Mouse (Mus musculus): ENCODE measurements at regions not wholly inside any gene's neighbourhood (a gene's known extent, or its start where the extent isn't known, plus 50 kb on each side); places are given as distances from the start of the nearest gene placed in this dataset.

- H3K79me2 ChIP-seq (ENCODE audit: control insufficient read depth, insufficient read depth): no peaks in the 10 kb centered on the region
- no peak for TF ChIP-seq MAX (IDR thresholded peaks at IDR 0.05; ENCODE audit: low read depth)
- TF ChIP-seq TCF3 (IDR thresholded peaks at IDR 0.05; ENCODE audit: insufficient read length, low read depth): no peak
- peak; percentile 53 for TF ChIP-seq USF1 (IDR thresholded peaks at IDR 0.05; ENCODE audit: low read depth)
- no peak for TF ChIP-seq POLR2A (IDR thresholded peaks at IDR 0.05; ENCODE audit: insufficient read length, low read depth)
- no peak overlapping the region for H3K4me3 ChIP-seq
- H3K36me3 ChIP-seq (ENCODE audit: control insufficient read depth, insufficient read depth): no peaks in the 10 kb centered on the region
- H3K27me3 ChIP-seq (ENCODE audit: control insufficient read depth, insufficient read depth, insufficient read length): peaks cover 48% of the 10 kb centered on the region
- no peak overlapping the region for H3K4me2 ChIP-seq (ENCODE audit: low read depth)
- H3ac ChIP-seq (ENCODE audit: control insufficient read depth, insufficient read length): no peak overlapping the region
Observed at GRCm38 (mm10) chr9:47354866-47355265, 175.1 kb upstream of the Cadm1 start.

DNA sequence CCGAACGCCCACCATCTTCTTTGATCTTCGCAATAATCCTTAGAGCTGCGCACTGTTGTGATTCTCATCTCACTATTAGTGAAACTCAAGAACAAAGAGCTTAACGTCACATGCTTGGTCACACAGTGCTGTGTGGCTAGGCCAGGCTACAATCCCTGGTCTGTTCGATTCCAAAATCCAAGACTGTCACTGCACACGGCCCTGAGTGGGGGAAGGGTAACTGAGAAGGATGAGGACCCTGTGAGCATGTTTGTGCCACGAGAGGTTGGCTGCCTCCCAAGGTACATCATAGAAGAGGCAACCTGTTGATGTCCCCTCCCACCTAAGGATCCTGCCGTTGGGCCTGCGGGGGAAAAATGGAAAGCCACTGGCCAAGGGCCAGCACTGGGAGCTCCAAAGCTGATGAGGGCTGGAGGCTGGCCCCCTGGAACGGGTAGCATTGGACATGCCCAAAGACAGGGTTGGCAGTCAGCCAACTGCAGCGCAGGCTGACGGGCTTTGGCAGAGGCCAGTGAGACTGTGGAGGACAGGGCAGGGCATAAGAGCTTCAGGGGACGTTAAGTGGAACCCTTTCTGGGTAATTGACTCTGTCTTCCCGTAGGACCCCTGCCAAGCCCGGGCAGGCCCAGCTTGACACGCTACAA is 172.1 kb upstream of the Cadm1 start:
- no peak for TF ChIP-seq REST (IDR thresholded peaks at IDR 0.05; ENCODE audit: insufficient read depth, insufficient read length)
- TF ChIP-seq SRF (IDR thresholded peaks at IDR 0.05; ENCODE audit: control insufficient read depth, insufficient read length, low read depth): no peak
- no peak for TF ChIP-seq MAX (IDR thresholded peaks at IDR 0.05; ENCODE audit: low read depth)
- no peak for TF ChIP-seq MYOD1 (IDR thresholded peaks at IDR 0.05; ENCODE audit: control insufficient read depth in 1 of 3, insufficient read length in 2 of 3, low read depth in 2 of 3)
- no peak for TF ChIP-seq TCF3 (IDR thresholded peaks at IDR 0.05; ENCODE audit: insufficient read length, low read depth)
- no peak for TF ChIP-seq MYOG (IDR thresholded peaks at IDR 0.05; ENCODE audit: control insufficient read depth in 1 of 3, insufficient read depth in 1 of 3, insufficient read length in 2 of 3, low read depth in 2 of 3)
- no peak for TF ChIP-seq POLR2AphosphoS2 (IDR thresholded peaks at IDR 0.05; ENCODE audit: insufficient read length, low read depth)
- no peak for TF ChIP-seq TCF12 (IDR thresholded peaks at IDR 0.05; ENCODE audit: insufficient read depth, poor library complexity, severe bottlenecking)
- no peak for TF ChIP-seq POLR2A (IDR thresholded peaks at IDR 0.05; ENCODE audit: insufficient read length, low read depth)
- TF ChIP-seq USF1 (IDR thresholded peaks at IDR 0.05; ENCODE audit: low read depth): no peak
- no peak for TF ChIP-seq E2F4 (IDR thresholded peaks at IDR 0.05; ENCODE audit: insufficient read depth)
- TF ChIP-seq CEBPB (IDR thresholded peaks at IDR 0.05; ENCODE audit: insufficient read depth, poor library complexity, severe bottlenecking): no peak
- Histone ChIP-seq H3K4me2 (ENCODE audit: low read depth) (no peak overlapping the region), H3K4me3 (no peak overlapping the region), H3K36me3 (ENCODE audit: control insufficient read depth, insufficient read depth) (no peaks in the 10 kb centered on the region), H3ac (ENCODE audit: control insufficient read depth, insufficient read length) (no peak overlapping the region), H3K79me2 (ENCODE audit: control insufficient read depth, insufficient read depth) (no peaks in the 10 kb centered on the region), H3K27me3 (ENCODE audit: control insufficient read depth, insufficient read depth, insufficient read length) (peaks cover 26% of the 10 kb centered on the region)

DNA sequence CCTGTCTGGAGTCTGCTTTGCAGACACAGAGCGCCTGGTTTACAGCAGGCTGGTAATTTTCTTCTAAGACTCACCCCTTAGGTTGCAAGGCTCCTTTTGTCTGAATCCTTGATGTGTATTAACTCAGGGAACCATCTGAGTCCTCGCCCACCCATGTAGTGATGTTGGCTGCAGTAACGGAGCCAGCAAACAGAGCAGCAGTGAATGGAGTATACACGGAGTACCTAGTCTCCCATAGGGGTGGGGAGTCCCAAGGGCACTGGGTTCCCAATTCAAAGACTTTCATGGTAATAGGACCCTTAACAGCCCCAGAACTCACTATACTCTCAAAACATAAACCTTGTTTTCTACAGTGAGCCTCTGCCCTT is 171.6 kb upstream of the Cadm1 start:
- Histone ChIP-seq H3ac (ENCODE audit: control insufficient read depth, insufficient read length) (no peak overlapping the region), H3K79me2 (ENCODE audit: control insufficient read depth, insufficient read depth) (no peaks in the 10 kb centered on the region), H3K36me3 (ENCODE audit: control insufficient read depth, insufficient read depth) (no peaks in the 10 kb centered on the region), H3K4me2 (ENCODE audit: low read depth) (no peak overlapping the region), H3K4me3 (no peak overlapping the region), H3K27me3 (ENCODE audit: control insufficient read depth, insufficient read depth, insufficient read length) (peaks cover 26% of the 10 kb centered on the region)
- no peak for TF ChIP-seq CEBPB (IDR thresholded peaks at IDR 0.05; ENCODE audit: insufficient read depth, poor library complexity, severe bottlenecking)
- no peak for TF ChIP-seq E2F4 (IDR thresholded peaks at IDR 0.05; ENCODE audit: insufficient read depth)
- TF ChIP-seq TCF3 (IDR thresholded peaks at IDR 0.05; ENCODE audit: insufficient read length, low read depth): no peak
- TF ChIP-seq MAX (IDR thresholded peaks at IDR 0.05; ENCODE audit: low read depth): no peak
- TF ChIP-seq TCF12 (IDR thresholded peaks at IDR 0.05; ENCODE audit: insufficient read depth, poor library complexity, severe bottlenecking): no peak
- TF ChIP-seq POLR2A (IDR thresholded peaks at IDR 0.05; ENCODE audit: insufficient read length, low read depth): no peak
- no peak for TF ChIP-seq SRF (IDR thresholded peaks at IDR 0.05; ENCODE audit: control insufficient read depth, insufficient read length, low read depth)
- TF ChIP-seq MYOD1 (IDR thresholded peaks at IDR 0.05; ENCODE audit: control insufficient read depth in 1 of 3, insufficient read length in 2 of 3, low read depth in 2 of 3): no peak
- no peak for TF ChIP-seq MYOG (IDR thresholded peaks at IDR 0.05; ENCODE audit: control insufficient read depth in 1 of 3, insufficient read depth in 1 of 3, insufficient read length in 2 of 3, low read depth in 2 of 3)
- TF ChIP-seq REST (IDR thresholded peaks at IDR 0.05; ENCODE audit: insufficient read depth, insufficient read length): no peak
- TF ChIP-seq USF1 (IDR thresholded peaks at IDR 0.05; ENCODE audit: low read depth): no peak
- no peak for TF ChIP-seq POLR2AphosphoS2 (IDR thresholded peaks at IDR 0.05; ENCODE audit: insufficient read length, low read depth)

- Histone ChIP-seq H3K4me3 (no peak overlapping the region), H3ac (ENCODE audit: control insufficient read depth, insufficient read length) (no peak overlapping the region), H3K79me2 (ENCODE audit: control insufficient read depth, insufficient read depth) (no peaks in the 10 kb centered on the region), H3K4me2 (ENCODE audit: low read depth) (no peak overlapping the region), H3K36me3 (ENCODE audit: control insufficient read depth, insufficient read depth) (no peaks in the 10 kb centered on the region), H3K27me3 (ENCODE audit: control insufficient read depth, insufficient read depth, insufficient read length) (peaks cover 27% of the 10 kb centered on the region)
- TF ChIP-seq POLR2AphosphoS2 (IDR thresholded peaks at IDR 0.05; ENCODE audit: insufficient read length, low read depth) (no peak), SRF (IDR thresholded peaks at IDR 0.05; ENCODE audit: control insufficient read depth, insufficient read length, low read depth) (no peak), E2F4 (IDR thresholded peaks at IDR 0.05; ENCODE audit: insufficient read depth) (no peak), POLR2A (IDR thresholded peaks at IDR 0.05; ENCODE audit: insufficient read length, low read depth) (no peak), MYOG (IDR thresholded peaks at IDR 0.05; ENCODE audit: control insufficient read depth in 1 of 3, insufficient read depth in 1 of 3, insufficient read length in 2 of 3, low read depth in 2 of 3) (no peak), MAX (IDR thresholded peaks at IDR 0.05; ENCODE audit: low read depth) (no peak), REST (IDR thresholded peaks at IDR 0.05; ENCODE audit: insufficient read depth, insufficient read length) (no peak), CEBPB (IDR thresholded peaks at IDR 0.05; ENCODE audit: insufficient read depth, poor library complexity, severe bottlenecking) (no peak), TCF3 (IDR thresholded peaks at IDR 0.05; ENCODE audit: insufficient read length, low read depth) (no peak)
Observed at GRCm38 (mm10) chr9:47363086-47363485, 166.9 kb upstream of the Cadm1 start.

- Histone ChIP-seq H3K4me2 (ENCODE audit: low read depth) (no peak overlapping the region), H3ac (ENCODE audit: control insufficient read depth, insufficient read length) (no peak overlapping the region), H3K27me3 (ENCODE audit: control insufficient read depth, insufficient read depth, insufficient read length) (peaks cover 34% of the 10 kb centered on the region), H3K79me2 (ENCODE audit: control insufficient read depth, insufficient read depth) (no peaks in the 10 kb centered on the region), H3K36me3 (ENCODE audit: control insufficient read depth, insufficient read depth) (no peaks in the 10 kb centered on the region), H3K4me3 (no peak overlapping the region)
- TF ChIP-seq CEBPB (IDR thresholded peaks at IDR 0.05; ENCODE audit: insufficient read depth, poor library complexity, severe bottlenecking) (no peak), MAX (IDR thresholded peaks at IDR 0.05; ENCODE audit: low read depth) (no peak), REST (IDR thresholded peaks at IDR 0.05; ENCODE audit: insufficient read depth, insufficient read length) (no peak), E2F4 (IDR thresholded peaks at IDR 0.05; ENCODE audit: insufficient read depth) (no peak), POLR2A (IDR thresholded peaks at IDR 0.05; ENCODE audit: insufficient read length, low read depth) (no peak), TCF3 (IDR thresholded peaks at IDR 0.05; ENCODE audit: insufficient read length, low read depth) (no peak), MYOG (IDR thresholded peaks at IDR 0.05; ENCODE audit: control insufficient read depth in 1 of 3, insufficient read depth in 1 of 3, insufficient read length in 2 of 3, low read depth in 2 of 3) (no peak), TCF12 (IDR thresholded peaks at IDR 0.05; ENCODE audit: insufficient read depth, poor library complexity, severe bottlenecking) (no peak), USF1 (IDR thresholded peaks at IDR 0.05; ENCODE audit: low read depth) (no peak), SRF (IDR thresholded peaks at IDR 0.05; ENCODE audit: control insufficient read depth, insufficient read length, low read depth) (no peak), MYOD1 (IDR thresholded peaks at IDR 0.05; ENCODE audit: control insufficient read depth in 1 of 3, insufficient read length in 2 of 3, low read depth in 2 of 3) (no peak)
Observed at GRCm38 (mm10) chr9:47364762-47365161, 165.2 kb upstream of the Cadm1 start.

Data from myocyte (in vitro differentiated cells).